Mouse (Mus musculus): ENCODE measurements around the gene Casq2. TPM values are rescaled to one million over a fixed set of nuclear protein-coding genes. Genes with fewer than 3 reads are reported as not detected.
A peak's percentile ranks its signal among the peaks of the same experiment; 100 is the strongest.

Casq2 gene
- 0.17 TPM for polyA plus RNA-seq (2021)

GRCm38 (mm10) chr3:102086283-102086682 lies at the start of gene Casq2:
Gene Casq2 (plus strand): TSS chr3:102086415.
- no peak for DNase-seq (ENCODE audit: low read depth, low spot score)
- no peak for TF ChIP-seq CTCF (IDR thresholded peaks at IDR 0.05)
- ChIA-PET POLR2A (interaction anchor here (1.2 kb wide), 1 partner anchor 92 kb away, joined by 3 read pairs; no protein-coding TSS in a partner anchor), CTCF (interaction anchor here (1.7 to 1.9 kb wide), 2 partner anchors 111 to 157 kb away, joined by 4 to 9 read pairs; no protein-coding TSS in a partner anchor)
- H3K27me3 ChIP-seq, result no peaks in the 10 kb centered on the region
- in situ Hi-C loops (cut with MboI; ENCODE audit: low pct_unique_long_range_greater_than_20kb), result loop anchor here (10.0 kb wide), 1 partner anchor 719 kb away; no protein-coding TSS in a partner anchor
- no peak for ATAC-seq

- no peak for DNase-seq (ENCODE audit: low read depth, low spot score)
- no peak for TF ChIP-seq CTCF (IDR thresholded peaks at IDR 0.05)
Measured at GRCm38 (mm10) chr3:102037806-102038205, 48.4 kb upstream of the Casq2 start.

GRCm38 (mm10) chr3:102038608-102039007 lies 47.6 kb upstream of the Casq2 start:
- ATAC-seq, result no peak
- no peak for TF ChIP-seq CTCF (IDR thresholded peaks at IDR 0.05)
- ChIA-PET CTCF (interaction anchor here (1.0 kb wide), 1 partner anchor 19 kb away, joined by 3 read pairs; no protein-coding TSS in a partner anchor), POLR2A (no interaction called here)
- no peak for DNase-seq (ENCODE audit: low read depth, low spot score)
- in situ Hi-C loops (cut with MboI; ENCODE audit: low pct_unique_long_range_greater_than_20kb), result no loop called here
- H3K27me3 ChIP-seq, result no peaks in the 10 kb centered on the region

More at GRCm38 (mm10) chr3:102037806-102038205, 48.4 kb upstream of the Casq2 start:
- in situ Hi-C loops (cut with MboI; ENCODE audit: low pct_unique_long_range_greater_than_20kb), result no loop called here
- H3K27me3 ChIP-seq, result no peaks in the 10 kb centered on the region
- no peak for ATAC-seq
- POLR2A ChIA-PET, result no interaction called here
- CTCF ChIA-PET, result interaction anchor here (0.7 to 1.3 kb wide), 2 partner anchors 17 to 133 kb away, joined by 3 read pairs; no protein-coding TSS in a partner anchor

DNA sequence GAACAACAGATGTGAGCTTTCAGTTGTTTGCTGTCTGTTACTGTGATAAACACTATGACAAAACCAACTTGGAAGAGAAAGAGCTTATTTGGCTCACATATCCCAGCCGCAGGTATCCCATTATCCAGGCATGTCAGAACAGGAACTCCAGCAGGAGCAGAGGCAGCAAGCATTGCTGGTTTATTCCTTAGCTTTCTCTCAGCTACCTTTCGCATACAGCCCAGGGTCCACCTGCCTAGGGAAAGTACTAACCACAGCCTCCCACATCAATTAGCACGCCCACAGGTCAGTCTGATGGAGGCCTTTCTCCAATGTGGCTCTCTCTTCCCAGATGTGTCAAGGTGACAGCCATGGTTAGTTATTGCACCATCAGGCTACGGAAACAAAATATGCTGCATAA lies 44.6 kb upstream of the Casq2 start:
- CTCF ChIA-PET, result no interaction called here
- no peak for TF ChIP-seq CTCF (IDR thresholded peaks at IDR 0.05)
- DNase-seq (ENCODE audit: low read depth, low spot score), result no peak
- POLR2A ChIA-PET, result no interaction called here
- in situ Hi-C loops (cut with MboI; ENCODE audit: low pct_unique_long_range_greater_than_20kb), result no loop called here
- ATAC-seq, result no peak
- no peaks in the 10 kb centered on the region for H3K27me3 ChIP-seq

- no peak for ATAC-seq
- POLR2A ChIA-PET, result no interaction called here
- H3K27me3 ChIP-seq, result no peaks in the 10 kb centered on the region
- in situ Hi-C loops (cut with MboI; ENCODE audit: low pct_unique_long_range_greater_than_20kb), result no loop called here
- DNase-seq (ENCODE audit: low read depth, low spot score), result no peak
- peak; percentile 66 for TF ChIP-seq CTCF (IDR thresholded peaks at IDR 0.05)
- CTCF ChIA-PET, result interaction anchor here (1.0 to 1.4 kb wide), 2 partner anchors 11 to 17 kb away, joined by 3 read pairs; no protein-coding TSS in a partner anchor
Measured at GRCm38 (mm10) chr3:102045071-102045470, 41.1 kb upstream of the Casq2 start.

- CTCF ChIA-PET, result no interaction called here
- no peaks in the 10 kb centered on the region for H3K27me3 ChIP-seq
- POLR2A ChIA-PET, result no interaction called here
- no peak for DNase-seq (ENCODE audit: low read depth, low spot score)
- no peak for ATAC-seq
- TF ChIP-seq CTCF (IDR thresholded peaks at IDR 0.05), result no peak
- in situ Hi-C loops (cut with MboI; ENCODE audit: low pct_unique_long_range_greater_than_20kb), result no loop called here
Measured at GRCm38 (mm10) chr3:102047532-102047931, 38.7 kb upstream of the Casq2 start.

DNA sequence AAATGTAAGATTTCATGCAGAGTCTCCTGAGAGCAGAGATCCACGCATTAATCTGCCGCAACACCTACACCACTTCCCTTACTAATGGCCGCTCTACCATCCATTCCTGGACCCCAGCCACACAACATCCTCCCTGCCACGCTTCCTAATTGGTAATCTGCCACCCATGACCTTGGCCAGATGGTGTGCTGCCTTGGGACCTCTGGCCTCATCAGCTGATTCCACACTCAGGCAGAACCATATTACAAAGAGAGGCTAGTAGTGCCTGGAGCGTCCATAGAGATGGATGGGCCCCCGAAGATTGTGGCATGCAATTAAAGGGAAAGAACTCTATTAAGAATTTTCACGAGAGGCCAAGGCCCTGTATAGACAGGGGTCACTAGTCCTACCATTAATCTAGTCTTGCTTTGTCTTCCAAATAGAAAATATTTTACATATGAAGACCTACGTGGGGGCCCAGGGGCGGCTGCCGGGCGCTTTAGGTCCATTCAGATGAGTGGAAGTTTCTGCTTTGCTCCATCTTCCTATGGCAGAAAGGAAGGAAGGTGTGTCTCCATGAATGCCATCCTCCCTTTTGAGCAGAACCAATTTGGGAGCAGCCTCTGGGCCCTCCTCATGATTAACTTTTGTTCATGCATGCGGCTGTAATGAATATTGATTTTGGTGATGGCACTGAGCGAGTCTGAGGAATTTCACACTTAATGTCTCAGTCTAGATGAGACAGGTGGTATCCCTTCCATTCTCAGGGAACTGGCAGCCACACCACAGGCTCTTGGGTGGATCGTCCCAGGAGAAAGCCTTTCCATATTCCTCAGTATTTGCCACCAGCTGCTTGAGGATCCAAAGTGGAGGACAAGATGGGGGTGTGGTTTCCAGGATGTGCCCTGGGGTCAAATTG lies 36.8 kb upstream of the Casq2 start:
- TF ChIP-seq CTCF (IDR thresholded peaks at IDR 0.05), result no peak
- in situ Hi-C loops (cut with MboI; ENCODE audit: low pct_unique_long_range_greater_than_20kb), result no loop called here
- ATAC-seq (no peak), DNase-seq (ENCODE audit: low read depth, low spot score) (no peak)
- ChIA-PET POLR2A (no interaction called here), CTCF (interaction anchor here (1.2 kb wide), 1 partner anchor 10 kb away, joined by 4 read pairs; no protein-coding TSS in a partner anchor)
- H3K27me3 ChIP-seq, result no peaks in the 10 kb centered on the region

DNA sequence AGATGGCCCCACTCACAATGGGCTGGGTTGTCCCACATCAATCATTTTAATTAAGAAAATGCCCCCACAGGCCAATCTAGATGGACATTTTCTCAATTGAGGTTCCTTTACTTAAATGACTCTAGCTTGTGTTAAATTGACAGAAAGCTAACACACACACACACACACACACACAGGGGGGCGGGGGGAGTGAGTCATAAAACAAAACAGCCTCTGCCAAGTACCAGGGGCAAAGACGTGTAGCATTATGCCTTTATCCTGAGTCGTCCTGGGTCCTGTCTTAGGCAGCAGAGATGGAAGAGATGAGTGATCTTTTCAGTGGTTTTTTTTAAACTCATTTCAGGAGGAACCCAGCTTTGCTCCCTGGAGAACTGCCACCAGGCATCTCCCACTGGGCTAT lies 34.2 kb upstream of the Casq2 start:
- H3K27me3 ChIP-seq, result no peaks in the 10 kb centered on the region
- ChIA-PET POLR2A (interaction anchor here (0.6 kb wide), 1 partner anchor 110 kb away, joined by 4 read pairs; no protein-coding TSS in a partner anchor), CTCF (no interaction called here)
- DNase-seq (ENCODE audit: low read depth, low spot score) (no peak), ATAC-seq (no peak)
- TF ChIP-seq CTCF (IDR thresholded peaks at IDR 0.05), result no peak
- in situ Hi-C loops (cut with MboI; ENCODE audit: low pct_unique_long_range_greater_than_20kb), result no loop called here

GRCm38 (mm10) chr3:102053293-102053692 lies 32.9 kb upstream of the Casq2 start:
- ChIA-PET POLR2A (interaction anchor here (0.6 kb wide), 1 partner anchor 13 kb away, joined by 3 read pairs; no protein-coding TSS in a partner anchor), CTCF (no interaction called here)
- no peaks in the 10 kb centered on the region for H3K27me3 ChIP-seq
- in situ Hi-C loops (cut with MboI; ENCODE audit: low pct_unique_long_range_greater_than_20kb), result no loop called here
- ATAC-seq, result no peak
- no peak for TF ChIP-seq CTCF (IDR thresholded peaks at IDR 0.05)
- DNase-seq (ENCODE audit: low read depth, low spot score), result no peak

- no peaks in the 10 kb centered on the region for H3K27me3 ChIP-seq
- ChIA-PET POLR2A (no interaction called here), CTCF (interaction anchor here (0.8 to 1.0 kb wide), 2 partner anchors 11 to 13 kb away, joined by 3 read pairs; no protein-coding TSS in a partner anchor)
- TF ChIP-seq CTCF (IDR thresholded peaks at IDR 0.05), result no peak
- no peak for DNase-seq (ENCODE audit: low read depth, low spot score)
- in situ Hi-C loops (cut with MboI; ENCODE audit: low pct_unique_long_range_greater_than_20kb), result no loop called here
- ATAC-seq, result no peak
Measured at GRCm38 (mm10) chr3:102055878-102056277, 30.3 kb upstream of the Casq2 start.

DNA sequence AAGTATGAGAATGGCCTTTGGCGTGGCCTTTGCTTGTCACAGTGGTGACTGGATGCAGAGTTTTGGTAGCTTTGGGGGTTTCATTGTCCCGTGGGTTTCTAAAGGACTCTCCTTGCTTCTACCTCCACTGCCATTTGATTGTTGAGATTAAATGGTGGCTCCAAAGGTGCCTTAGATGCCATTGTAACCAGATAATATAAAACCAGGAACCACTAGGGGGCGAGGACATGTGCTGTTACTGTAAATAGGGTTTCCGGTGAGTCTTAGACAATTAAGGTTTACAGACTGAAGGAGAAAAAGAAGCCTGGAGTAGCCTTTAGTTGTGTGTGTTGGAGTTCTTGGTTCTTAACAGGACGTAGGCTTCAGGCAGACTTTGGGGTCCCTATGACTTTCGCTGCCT lies 26.1 kb upstream of the Casq2 start:
- ChIA-PET CTCF (interaction anchor here (2.4 kb wide), 1 partner anchor 11 kb away, joined by 8 read pairs; no protein-coding TSS in a partner anchor), POLR2A (no interaction called here)
- DNase-seq (ENCODE audit: low read depth, low spot score) (no peak), ATAC-seq (no peak)
- H3K27me3 ChIP-seq, result no peaks in the 10 kb centered on the region
- in situ Hi-C loops (cut with MboI; ENCODE audit: low pct_unique_long_range_greater_than_20kb), result loop anchor here (10.0 kb wide), 2 partner anchors 175 to 565 kb away; no protein-coding TSS in a partner anchor
- TF ChIP-seq CTCF (IDR thresholded peaks at IDR 0.05), result peak; percentile 38
